Mouse (Mus musculus): ENCODE measurements around the gene Ggact. TPM values are rescaled to one million over a fixed set of nuclear protein-coding genes. Genes with fewer than 3 reads are reported as not detected.

Ggact gene
- total and polyA plus RNA-seq, 2 experiments from 2014 or later = 24.0 to 24.2 TPM

GRCm38 (mm10) chr14:122943475-122943853 is 29.9 kb upstream of the Ggact start:
- ATAC-seq (ENCODE audit: low FRiP score) = no peak
- Histone ChIP-seq H3K4me2 (ENCODE audit: low read depth, low read length, poor library complexity, severe bottlenecking) (no peak overlapping the region), H3K4me3 (ENCODE audit: low read depth, low read length) (no peak overlapping the region), H3K9me3 (ENCODE audit: low read length) (no peaks in the 10 kb centered on the region), H3K4me1 (ENCODE audit: insufficient read depth, low read length) (no peaks in the 10 kb centered on the region), H3K36me3 (ENCODE audit: insufficient read depth, low read length) (peaks cover 10% of the 10 kb centered on the region), H3K27ac (ENCODE audit: low read depth, low read length) (no peak overlapping the region), H3K27me3 (ENCODE audit: insufficient read depth, low read length) (no peaks in the 10 kb centered on the region), H3K9ac (replicated peaks; ENCODE audit: low read length, poor library complexity, severe bottlenecking) (no peak overlapping the region)
- TF ChIP-seq CTCF (IDR thresholded peaks at IDR 0.05) = no peak
- DNase-seq (ENCODE audit: low spot score) = no peak
- WGBS = 86% methylated on average over 3 of the region's 3 CpGs

- no peak overlapping the region for H3K9ac ChIP-seq (replicated peaks; ENCODE audit: low read length, poor library complexity, severe bottlenecking)
- H3K36me3 ChIP-seq (ENCODE audit: insufficient read depth, low read length) = peaks cover 10% of the 10 kb centered on the region
- no peak for TF ChIP-seq CTCF (IDR thresholded peaks at IDR 0.05)
- no peak overlapping the region for H3K4me2 ChIP-seq (ENCODE audit: low read depth, low read length, poor library complexity, severe bottlenecking)
- DNase-seq (ENCODE audit: low spot score) (no peak), ATAC-seq (ENCODE audit: low FRiP score) (no peak)
- no peak overlapping the region for H3K4me3 ChIP-seq (ENCODE audit: low read depth, low read length)
- H3K4me1 ChIP-seq (ENCODE audit: insufficient read depth, low read length) = no peaks in the 10 kb centered on the region
- no peak overlapping the region for H3K27ac ChIP-seq (ENCODE audit: low read depth, low read length)
- WGBS = 61% methylated on average over 4 of the region's 4 CpGs
- no peaks in the 10 kb centered on the region for H3K9me3 ChIP-seq (ENCODE audit: low read length)
- no peaks in the 10 kb centered on the region for H3K27me3 ChIP-seq (ENCODE audit: insufficient read depth, low read length)
These were observed 29.4 kb upstream of the Ggact start for GRCm38 (mm10) chr14:122942757-122943474.

GRCm38 (mm10) chr14:122936460-122936859 is 22.9 kb upstream of the Ggact start:
- H3K27ac ChIP-seq (ENCODE audit: low read depth, low read length) = no peak overlapping the region
- H3K4me2 ChIP-seq (ENCODE audit: low read depth, low read length, poor library complexity, severe bottlenecking) = no peak overlapping the region
- peaks cover 16% of the 10 kb centered on the region for H3K36me3 ChIP-seq (ENCODE audit: insufficient read depth, low read length)
- ATAC-seq (ENCODE audit: low FRiP score) = no peak
- H3K9me3 ChIP-seq (ENCODE audit: low read length) = no peaks in the 10 kb centered on the region
- 82% methylated on average over 1 of the region's 1 CpGs for WGBS
- TF ChIP-seq CTCF (IDR thresholded peaks at IDR 0.05) = 0 out of 2 replicates have a peak, but pooled peaks have one; percentile 4
- H3K4me1 ChIP-seq (ENCODE audit: insufficient read depth, low read length) = no peaks in the 10 kb centered on the region
- H3K9ac ChIP-seq (replicated peaks; ENCODE audit: low read length, poor library complexity, severe bottlenecking) = no peak overlapping the region
- peak; percentile 31 for DNase-seq (ENCODE audit: low spot score)
- no peaks in the 10 kb centered on the region for H3K27me3 ChIP-seq (ENCODE audit: insufficient read depth, low read length)
- H3K4me3 ChIP-seq (ENCODE audit: low read depth, low read length) = no peak overlapping the region

- DNase-seq (ENCODE audit: low spot score) = no peak
- no peak for TF ChIP-seq CTCF (IDR thresholded peaks at IDR 0.05)
- Histone ChIP-seq H3K9me3 (ENCODE audit: low read length) (no peaks in the 10 kb centered on the region), H3K27me3 (ENCODE audit: insufficient read depth, low read length) (no peaks in the 10 kb centered on the region), H3K36me3 (ENCODE audit: insufficient read depth, low read length) (peaks cover 4% of the 10 kb centered on the region; the same call in 1 of the 2 replicates), H3K9ac (replicated peaks; ENCODE audit: low read length, poor library complexity, severe bottlenecking) (no peak overlapping the region), H3K27ac (ENCODE audit: low read depth, low read length) (no peak overlapping the region), H3K4me3 (ENCODE audit: low read depth, low read length) (no peak overlapping the region), H3K4me1 (ENCODE audit: insufficient read depth, low read length) (no peaks in the 10 kb centered on the region), H3K4me2 (ENCODE audit: low read depth, low read length, poor library complexity, severe bottlenecking) (no peak overlapping the region)
- no peak for ATAC-seq (ENCODE audit: low FRiP score)
- 77% methylated on average over 5 of the region's 5 CpGs for WGBS
These were observed 6.5 kb upstream of the Ggact start for GRCm38 (mm10) chr14:122920011-122920410.

- 100% methylated on average over 1 of the region's 1 CpGs for WGBS
These were observed 4.1 kb upstream of the Ggact start for GRCm38 (mm10) chr14:122917676-122918075.

GRCm38 (mm10) chr14:122912812-122913498 is 602 bp downstream of the Ggact start:
- H3K4me3 ChIP-seq (ENCODE audit: low read depth, low read length) = peak overlapping the region; percentile 70
- H3K4me1 ChIP-seq (ENCODE audit: insufficient read depth, low read length) = no peaks in the 10 kb centered on the region
- peak; percentile 50 for DNase-seq (ENCODE audit: low spot score)
- TF ChIP-seq CTCF (IDR thresholded peaks at IDR 0.05) = no peak
- peak; percentile 78 for ATAC-seq (ENCODE audit: low FRiP score)
- no peaks in the 10 kb centered on the region for H3K27me3 ChIP-seq (ENCODE audit: insufficient read depth, low read length)
- H3K36me3 ChIP-seq (ENCODE audit: insufficient read depth, low read length) = no peaks in the 10 kb centered on the region
- peak overlapping the region; percentile 56 for H3K9ac ChIP-seq (replicated peaks; ENCODE audit: low read length, poor library complexity, severe bottlenecking)
- WGBS = under 1% methylated on average over 33 of the region's 58 CpGs
- H3K4me2 ChIP-seq (ENCODE audit: low read depth, low read length, poor library complexity, severe bottlenecking) = peak overlapping the region; percentile 96
- no peaks in the 10 kb centered on the region for H3K9me3 ChIP-seq (ENCODE audit: low read length)
- 0 out of 2 replicates have a peak overlapping the region, but pooled peaks have one; percentile 18 for H3K27ac ChIP-seq (ENCODE audit: low read depth, low read length)

More at GRCm38 (mm10) chr14:122917676-122918075, 4.1 kb upstream of the Ggact start:
- H3K27me3 ChIP-seq (ENCODE audit: insufficient read depth, low read length) = no peaks in the 10 kb centered on the region
- no peaks in the 10 kb centered on the region for H3K4me1 ChIP-seq (ENCODE audit: insufficient read depth, low read length)
- no peak overlapping the region for H3K4me3 ChIP-seq (ENCODE audit: low read depth, low read length)
- H3K4me2 ChIP-seq (ENCODE audit: low read depth, low read length, poor library complexity, severe bottlenecking) = no peak overlapping the region
- no peak overlapping the region for H3K9ac ChIP-seq (replicated peaks; ENCODE audit: low read length, poor library complexity, severe bottlenecking)
- no peak for TF ChIP-seq CTCF (IDR thresholded peaks at IDR 0.05)
- no peak for DNase-seq (ENCODE audit: low spot score)
- peaks cover 4% of the 10 kb centered on the region; the same call in 1 of the 2 replicates for H3K36me3 ChIP-seq (ENCODE audit: insufficient read depth, low read length)
- H3K27ac ChIP-seq (ENCODE audit: low read depth, low read length) = no peak overlapping the region
- no peak for ATAC-seq (ENCODE audit: low FRiP score)
- H3K9me3 ChIP-seq (ENCODE audit: low read length) = no peaks in the 10 kb centered on the region

Data from midbrain, postnatal 0 days (tissue).